Mouse (Mus musculus) hindbrain, embryonic 12.5 days (tissue): ENCODE data around the gene Rcc1. TPM values are rescaled to one million over a fixed set of nuclear protein-coding genes. Genes with fewer than 3 reads are reported as not detected.
A peak's percentile ranks its signal among the peaks of the same experiment; 100 is the strongest.

Experiments
- ATAC-seq: fragments of 200-750 bp; cut with Nextera tagmentation; 2 replicates; pipeline ENCODE4 v1.8.0; 2017; ENCODE audit warnings: moderate TSS enrichment; ENCODE audit not compliant: low FRiP score
- H3K27ac ChIP-seq: fragments of 300-500 bp; sonication (generic); 2 replicates; pipeline ENCODE4 v1.5.1; 2016; ENCODE audit warnings: mild to moderate bottlenecking
- H3K27me3 ChIP-seq: fragments of 300-500 bp; sonication (generic); 2 replicates; pipeline ENCODE4 v1.6.1; 2016; ENCODE audit warnings: mild to moderate bottlenecking
- H3K36me3 ChIP-seq: fragments of 300-500 bp; sonication (generic); 2 replicates; pipeline ENCODE4 v1.6.1; 2016; ENCODE audit warnings: mild to moderate bottlenecking
- H3K4me1 ChIP-seq: fragments of 300-500 bp; sonication (generic); 2 replicates; pipeline ENCODE4 v1.6.1; 2016
- H3K4me2 ChIP-seq: fragments of 300-500 bp; sonication (generic); replicated peaks from 2 replicates; pipeline ENCODE4 v1.6.1; 2016; ENCODE audit warnings: mild to moderate bottlenecking
- H3K4me3 ChIP-seq: fragments of 300-500 bp; sonication (generic); 2 replicates; pipeline ENCODE4 v1.5.1; 2016; ENCODE audit warnings: mild to moderate bottlenecking
- H3K9ac ChIP-seq: fragments of 300-500 bp; sonication (generic); 2 replicates; pipeline ENCODE4 v1.6.1; 2016; ENCODE audit warnings: mild to moderate bottlenecking, moderate library complexity
- H3K9me3 ChIP-seq: fragments of 300-500 bp; sonication (generic); replicated peaks from 2 replicates; pipeline ENCODE4 v1.6.1; 2016; ENCODE audit warnings: mild to moderate bottlenecking
- WGBS: fragments of 180-500 bp; shearing (Covaris S2); methylation state at CpG from one replicate; pipeline ENCODE4 v1.1.7; 2016; 5-methylcytosine and 5-hydroxymethylcytosine counted together
- polyA plus RNA-seq: library from polyadenylated mRNA; unstranded; fragments of >200 nt; fragmentation: Nextera tagmentation; extraction: Ambion mirVana; gene quantifications from 2 replicates; pipeline ENCODE4 v1.2.1, GENCODE M21; 2016

Rcc1 gene
- polyA plus RNA-seq, 1 experiment from 2014 or later = 67.5 TPM

GRCm38 (mm10) chr4:132331960-132332359, 21.4 kb downstream of the Rcc1 start:
- Histone ChIP-seq H3K4me1 (peaks cover 10% of the 10 kb centered on the region), H3K4me3 (no peak overlapping the region), H3K9me3 (no peaks in the 10 kb centered on the region), H3K27ac (no peak overlapping the region), H3K27me3 (no peaks in the 10 kb centered on the region), H3K4me2 (no peak overlapping the region), H3K9ac (no peak overlapping the region), H3K36me3 (peaks cover 43% of the 10 kb centered on the region)
- ATAC-seq = no peak
- 79% methylated on average over 3 of the region's 3 CpGs for WGBS

GRCm38 (mm10) chr4:132329835-132330354, 23.5 kb downstream of the Rcc1 start:
- Histone ChIP-seq H3K4me3 (peak overlapping the region; percentile 61), H3K4me2 (peak overlapping the region; percentile 69), H3K9ac (peak overlapping the region; percentile 80), H3K27ac (0 out of 2 replicates have a peak overlapping the region, but pooled peaks have one; percentile 82), H3K27me3 (no peaks in the 10 kb centered on the region), H3K9me3 (no peaks in the 10 kb centered on the region), H3K4me1 (peaks cover 10% of the 10 kb centered on the region), H3K36me3 (peaks cover 41% of the 10 kb centered on the region)
- ATAC-seq = peak; percentile 6; the same call in 1 of the 2 replicates
- 10% methylated on average over 10 of the region's 10 CpGs for WGBS

- H3K36me3 ChIP-seq = peaks cover 40% of the 10 kb centered on the region
- WGBS = under 1% methylated on average over 52 of the region's 52 CpGs
Observed at GRCm38 (mm10) chr4:132329115-132329834, 24.1 kb downstream of the Rcc1 start, which contains the start of gene Trnau1ap. Gene Trnau1ap, minus strand, starts transcription at chr4:132329538.

GRCm38 (mm10) chr4:132328391-132328982, 24.9 kb downstream of the Rcc1 start:
- Histone ChIP-seq H3K9ac (peak overlapping the region; percentile 80), H3K27me3 (no peaks in the 10 kb centered on the region), H3K4me3 (peak overlapping the region; percentile 61), H3K4me2 (peak overlapping the region; percentile 69), H3K36me3 (peaks cover 40% of the 10 kb centered on the region), H3K9me3 (no peaks in the 10 kb centered on the region), H3K27ac (peak overlapping the region; percentile 82; the same call in 1 of the 2 replicates), H3K4me1 (peaks cover 10% of the 10 kb centered on the region)
- ATAC-seq = no peak
- WGBS = 47% methylated on average over 14 of the region's 14 CpGs

More at GRCm38 (mm10) chr4:132329115-132329834, 24.1 kb downstream of the Rcc1 start, which contains the start of gene Trnau1ap:
- H3K27me3 ChIP-seq = no peaks in the 10 kb centered on the region
- peak within 1 kb of the TSS; percentile 61 for H3K4me3 ChIP-seq
- ATAC-seq = peak; percentile 96
- H3K4me2 ChIP-seq = peak within 1 kb of the TSS; percentile 69
- peak within 1 kb of the TSS; percentile 82 for H3K27ac ChIP-seq
- H3K9ac ChIP-seq = peak within 1 kb of the TSS; percentile 80
- peaks cover 10% of the 10 kb centered on the region for H3K4me1 ChIP-seq
- H3K9me3 ChIP-seq = no peaks in the 10 kb centered on the region

- Histone ChIP-seq H3K27me3 (no peaks in the 10 kb centered on the region), H3K4me3 (no peak overlapping the region), H3K4me2 (no peak overlapping the region), H3K9ac (no peak overlapping the region), H3K9me3 (no peaks in the 10 kb centered on the region), H3K4me1 (peaks cover 10% of the 10 kb centered on the region), H3K27ac (no peak overlapping the region), H3K36me3 (peaks cover 35% of the 10 kb centered on the region)
- WGBS = 77% methylated on average over 5 of the region's 5 CpGs
- ATAC-seq = no peak
Observed at GRCm38 (mm10) chr4:132326481-132326880, 26.9 kb downstream of the Rcc1 start.

GRCm38 (mm10) chr4:132315711-132316110, 37.7 kb downstream of the Rcc1 start:
- no peak for ATAC-seq
- Histone ChIP-seq H3K4me1 (no peaks in the 10 kb centered on the region), H3K9me3 (no peaks in the 10 kb centered on the region), H3K36me3 (peaks cover 78% of the 10 kb centered on the region), H3K4me2 (no peak overlapping the region), H3K27me3 (no peaks in the 10 kb centered on the region), H3K9ac (no peak overlapping the region), H3K27ac (no peak overlapping the region), H3K4me3 (no peak overlapping the region)
- WGBS = 84% methylated on average over 8 of the region's 8 CpGs

GRCm38 (mm10) chr4:132312627-132313026, 40.8 kb downstream of the Rcc1 start:
- no peak for ATAC-seq
- peaks cover 12% of the 10 kb centered on the region for H3K4me1 ChIP-seq
- H3K9ac ChIP-seq = no peak overlapping the region
- no peaks in the 10 kb centered on the region for H3K9me3 ChIP-seq
- no peak overlapping the region for H3K4me2 ChIP-seq
- no peaks in the 10 kb centered on the region for H3K27me3 ChIP-seq
- H3K36me3 ChIP-seq = peaks cover 63% of the 10 kb centered on the region
- H3K27ac ChIP-seq = no peak overlapping the region
- no peak overlapping the region for H3K4me3 ChIP-seq
- WGBS = 82% methylated on average over 5 of the region's 5 CpGs

GRCm38 (mm10) chr4:132311801-132312200, 41.6 kb downstream of the Rcc1 start:
- no peak overlapping the region for H3K4me3 ChIP-seq
- no peak overlapping the region for H3K9ac ChIP-seq
- no peak for ATAC-seq
- no peaks in the 10 kb centered on the region for H3K9me3 ChIP-seq
- no peak overlapping the region for H3K4me2 ChIP-seq
- peaks cover 58% of the 10 kb centered on the region for H3K36me3 ChIP-seq
- peaks cover 12% of the 10 kb centered on the region for H3K4me1 ChIP-seq
- H3K27me3 ChIP-seq = no peaks in the 10 kb centered on the region
- 57% methylated on average over 3 of the region's 3 CpGs for WGBS
- H3K27ac ChIP-seq = no peak overlapping the region

GRCm38 (mm10) chr4:132311209-132311608, 42.2 kb downstream of the Rcc1 start:
- Histone ChIP-seq H3K4me1 (peaks cover 12% of the 10 kb centered on the region), H3K4me3 (no peak overlapping the region), H3K9me3 (no peaks in the 10 kb centered on the region), H3K36me3 (peaks cover 52% of the 10 kb centered on the region), H3K4me2 (no peak overlapping the region), H3K9ac (no peak overlapping the region), H3K27ac (no peak overlapping the region), H3K27me3 (no peaks in the 10 kb centered on the region)
- WGBS = 62% methylated on average over 1 of the region's 1 CpGs
- ATAC-seq = no peak

- ATAC-seq = 0 out of 2 replicates have a peak, but pooled peaks have one; percentile 39
- H3K4me2 ChIP-seq = peak overlapping the region; percentile 73
- peak overlapping the region; percentile 74 for H3K4me3 ChIP-seq
- H3K9ac ChIP-seq = peak overlapping the region; percentile 93
- peak overlapping the region; percentile 89 for H3K27ac ChIP-seq
- H3K4me1 ChIP-seq = peaks cover 12% of the 10 kb centered on the region
- 32% methylated on average over 10 of the region's 10 CpGs for WGBS
- peaks cover 45% of the 10 kb centered on the region for H3K36me3 ChIP-seq
- H3K9me3 ChIP-seq = no peaks in the 10 kb centered on the region
- no peaks in the 10 kb centered on the region for H3K27me3 ChIP-seq
Observed at GRCm38 (mm10) chr4:132309849-132310472, 43.4 kb downstream of the Rcc1 start.

- no peak for ATAC-seq
Observed at GRCm38 (mm10) chr4:132309140-132309848, 44.1 kb downstream of the Rcc1 start.

More at GRCm38 (mm10) chr4:132309140-132309848, 44.1 kb downstream of the Rcc1 start:
- no peaks in the 10 kb centered on the region for H3K27me3 ChIP-seq
- under 1% methylated on average over 15 of the region's 15 CpGs for WGBS
- peaks cover 12% of the 10 kb centered on the region for H3K4me1 ChIP-seq
- H3K36me3 ChIP-seq = peaks cover 45% of the 10 kb centered on the region
- H3K9me3 ChIP-seq = no peaks in the 10 kb centered on the region
- peak overlapping the region; percentile 89 for H3K27ac ChIP-seq
- peak overlapping the region; percentile 73 for H3K4me2 ChIP-seq
- peak overlapping the region; percentile 93 for H3K9ac ChIP-seq
- peak overlapping the region; percentile 74 for H3K4me3 ChIP-seq
